Mouse (Mus musculus) ovary, adult 18-20 months (tissue): ENCODE results near the gene Gcdh.

Source experiments
- DNase-seq: peaks from one replicate; pipeline ENCODE4 v3.0.0; 2022; ENCODE audit warnings: low spot score, mixed read lengths

The Gcdh gene

GRCm38 (mm10) chr8:84872309-84872965 lies 21.3 kb downstream of the Gcdh start:
- no peak for DNase-seq

GRCm38 (mm10) chr8:84871376-84872308 lies 22.1 kb downstream of the Gcdh start, which contains the start of gene Syce2:
TSS of gene Syce2 (plus strand) at chr8:84872111.
- DNase-seq = peak; percentile 57

GRCm38 (mm10) chr8:84856864-84857441 lies 36.8 kb downstream of the Gcdh start, which contains the start of gene Farsa:
TSS of gene Farsa (plus strand) at chr8:84856989.
- peak; percentile 85 for DNase-seq

GRCm38 (mm10) chr8:84856434-84856833 lies 37.3 kb downstream of the Gcdh start:
- no peak for DNase-seq

GRCm38 (mm10) chr8:84847684-84848435 lies 45.9 kb downstream of the Gcdh start:
- no peak for DNase-seq

- peak; percentile 100 for DNase-seq
These were observed 46.8 kb downstream of the Gcdh start, which contains the start of gene Calr for GRCm38 (mm10) chr8:84846722-84847572. TSS of gene Calr (minus strand) at chr8:84846934.

DNA sequence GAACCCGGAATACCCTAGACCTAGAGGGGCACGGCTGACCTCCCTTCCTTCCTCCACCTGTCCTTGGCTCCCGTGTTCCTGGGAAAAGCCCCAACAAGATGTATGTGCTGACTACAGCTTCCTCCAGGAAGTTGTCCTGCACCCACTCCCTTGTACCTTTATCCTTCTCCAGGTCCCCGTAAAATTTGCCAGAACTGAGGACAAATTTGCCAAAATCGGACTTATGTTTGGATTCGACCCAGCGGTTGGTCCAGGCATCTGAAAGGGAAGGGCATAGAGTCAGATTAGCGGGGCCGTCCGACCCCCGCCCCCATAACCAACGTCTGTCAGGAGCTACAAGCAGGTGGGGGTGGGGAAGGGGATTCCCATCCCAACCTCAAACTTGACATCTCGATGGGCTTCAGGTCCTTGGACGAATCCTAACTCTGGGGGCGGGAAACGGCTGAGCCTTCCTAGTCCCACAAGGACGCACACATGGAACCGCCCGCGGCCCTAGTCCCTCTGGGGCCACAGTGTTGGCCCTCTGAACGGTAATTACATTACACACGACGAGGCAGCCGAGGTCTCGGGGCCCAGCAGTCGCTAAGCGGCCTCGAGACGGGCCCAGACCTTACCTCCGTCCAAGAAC lies 47.5 kb downstream of the Gcdh start:
- DNase-seq = no peak

DNA sequence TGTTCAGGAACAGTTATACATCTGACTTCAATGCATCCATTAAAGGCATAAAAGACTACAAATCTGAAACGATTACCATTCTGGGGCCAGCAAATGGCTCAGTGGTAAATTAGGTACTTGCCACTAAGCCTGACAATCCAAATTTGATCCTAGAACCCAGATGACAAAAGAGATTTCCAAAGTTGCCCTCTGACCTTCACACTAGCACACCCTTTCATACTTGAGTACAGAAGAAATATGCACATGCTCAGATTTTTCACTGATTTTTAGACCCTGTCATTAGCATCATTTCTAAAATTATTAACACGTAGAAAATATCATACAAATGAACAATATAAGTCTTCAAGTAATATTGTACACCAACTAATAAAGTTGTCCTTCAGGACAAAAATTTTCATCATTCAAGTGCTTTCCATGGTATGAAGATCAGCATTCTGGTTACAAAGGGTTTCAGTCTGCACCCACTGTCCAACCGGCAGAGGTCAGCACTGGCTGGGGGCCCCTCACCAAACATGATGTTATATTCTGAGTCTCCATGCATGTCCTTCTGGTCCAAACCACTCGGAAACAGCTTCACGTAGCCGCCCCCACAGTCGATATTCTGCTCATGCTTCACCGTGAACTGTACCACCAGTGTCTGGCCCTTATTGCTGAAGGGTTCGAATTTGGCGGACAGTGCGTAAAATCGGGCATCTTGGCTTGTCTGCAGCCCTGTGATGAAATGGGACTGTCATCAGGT lies 48.2 kb downstream of the Gcdh start:
- DNase-seq = no peak

- DNase-seq = no peak
These were observed 49.2 kb downstream of the Gcdh start for GRCm38 (mm10) chr8:84844397-84845070.

DNA sequence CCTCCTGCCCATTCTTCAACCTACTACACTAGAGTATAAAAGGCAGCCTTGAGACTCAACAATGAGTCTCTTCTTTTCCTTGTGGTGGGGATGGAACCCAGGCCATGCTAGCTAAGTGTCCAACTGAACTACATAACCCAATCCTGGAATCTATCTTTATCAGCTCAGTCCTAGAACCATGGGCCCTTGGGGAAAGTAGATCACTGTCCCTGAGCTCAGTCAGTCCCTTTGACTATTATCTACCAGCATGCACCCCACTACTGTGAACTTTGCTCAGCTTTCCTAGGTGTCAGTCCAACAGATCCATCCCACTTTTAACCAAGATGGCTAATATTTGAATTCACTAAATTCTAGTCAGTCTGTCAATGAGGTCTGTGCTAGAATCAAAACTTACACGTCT lies 52.2 kb downstream of the Gcdh start:
- DNase-seq = no peak

DNA sequence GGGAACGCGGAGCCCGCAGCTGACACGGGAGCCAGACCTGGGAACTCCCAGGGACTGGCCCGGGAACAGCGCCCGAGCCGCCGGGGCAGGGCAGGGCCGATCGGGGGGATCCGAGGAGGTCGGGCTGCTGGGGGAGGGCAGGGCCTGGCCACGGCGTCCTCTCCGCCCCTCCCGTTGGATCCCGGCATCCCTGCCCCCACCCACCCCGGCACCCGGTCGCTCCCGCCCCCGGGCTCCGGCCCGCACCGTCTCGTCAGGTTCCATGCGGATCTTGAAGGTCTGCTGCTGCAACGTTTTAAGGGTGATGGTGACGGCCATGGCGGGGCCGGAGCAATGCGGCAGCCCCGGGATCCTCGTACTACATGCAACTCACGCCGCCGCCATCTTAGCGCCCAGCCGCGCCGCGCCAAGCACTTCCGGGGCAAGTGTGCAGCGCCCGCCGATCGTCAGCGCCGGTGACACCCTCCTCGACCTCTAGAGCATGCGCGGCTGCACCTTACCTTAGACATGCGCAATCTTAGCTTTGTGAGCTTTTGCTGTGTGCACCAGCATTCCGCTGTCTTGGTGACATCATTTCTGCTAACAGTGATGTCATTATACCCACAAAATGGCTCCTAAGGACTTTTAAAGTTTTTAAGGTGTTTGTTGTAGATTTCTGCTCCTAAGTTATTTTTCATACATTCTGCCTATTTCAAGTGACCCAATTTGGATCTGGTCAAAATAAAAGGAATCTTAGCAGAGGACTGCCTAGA lies 53.3 kb downstream of the Gcdh start, which contains the start of gene Rad23a:
Gene Rad23a, minus strand, starts transcription at position 418 of the 752 bp plus-strand sequence.
- peak; percentile 83 for DNase-seq

- no peak for DNase-seq
These were observed 53.9 kb downstream of the Gcdh start for GRCm38 (mm10) chr8:84839875-84840247.

- no peak for DNase-seq
These were observed 54.3 kb downstream of the Gcdh start for GRCm38 (mm10) chr8:84839411-84839810.

DNA sequence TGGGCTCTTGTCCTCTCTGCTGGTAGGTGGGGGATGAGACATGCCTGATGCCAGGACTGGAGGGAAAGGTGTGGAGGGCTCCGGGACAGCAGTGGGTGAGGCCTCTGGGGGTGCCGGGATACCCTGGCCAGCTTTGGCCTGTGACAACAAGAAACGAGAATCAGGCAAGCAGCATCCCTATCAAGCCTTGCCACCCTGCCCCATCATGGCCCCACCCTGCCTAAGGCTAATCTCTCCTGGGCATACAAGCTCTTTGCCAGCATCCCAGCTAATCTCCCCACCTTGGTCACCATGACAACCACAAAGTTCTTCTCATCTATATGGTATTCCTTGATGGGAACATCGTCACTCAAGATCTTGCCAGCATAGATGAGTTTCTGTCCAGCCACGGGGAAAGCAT lies 55.2 kb downstream of the Gcdh start:
- no peak for DNase-seq

DNA sequence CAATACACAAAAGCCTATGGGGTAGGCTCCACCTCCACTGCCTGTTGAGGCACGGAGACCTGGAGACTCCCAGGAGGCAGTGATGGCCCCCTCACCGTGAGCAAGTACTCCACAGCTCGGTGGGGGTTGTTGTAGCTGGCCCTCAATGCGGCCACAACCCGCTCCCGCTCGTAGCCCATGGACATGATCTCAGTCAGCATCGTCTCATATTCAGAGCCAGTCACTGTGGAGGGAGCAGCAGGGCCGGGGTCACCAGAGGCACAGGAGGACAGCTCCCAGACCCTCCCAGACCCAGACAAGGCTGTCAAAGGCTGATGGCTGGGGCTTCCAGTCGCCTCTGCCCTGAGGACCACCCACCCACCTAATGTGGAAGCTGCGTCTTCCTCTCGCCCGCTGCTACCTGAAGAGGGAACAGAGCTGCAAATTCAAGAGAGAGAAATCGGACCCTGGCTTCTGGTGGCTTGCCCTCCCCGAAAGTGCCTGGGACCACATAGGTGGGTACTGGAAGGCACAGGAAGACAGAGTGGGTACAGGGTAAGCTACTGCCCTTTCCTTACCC lies 55.7 kb downstream of the Gcdh start:
- no peak for DNase-seq

GRCm38 (mm10) chr8:84837149-84837911 lies 56.4 kb downstream of the Gcdh start:
- DNase-seq = no peak
